Mouse (Mus musculus): ENCODE results near the gene Olfr979. TPM values are rescaled to one million over a fixed set of nuclear protein-coding genes. Genes with fewer than 3 reads are reported as not detected.

The Olfr979 gene
- total RNA-seq (2012; rRNA removed) (not detected in 2 replicates), polyA plus RNA-seq (2012; ENCODE audit: insufficient read depth in 1 of 2, insufficient read length in 2 of 2, low read depth in 1 of 2, low replicate concordance in 2 of 2, missing spikeins in 1 of 2) (not detected)

DNA sequence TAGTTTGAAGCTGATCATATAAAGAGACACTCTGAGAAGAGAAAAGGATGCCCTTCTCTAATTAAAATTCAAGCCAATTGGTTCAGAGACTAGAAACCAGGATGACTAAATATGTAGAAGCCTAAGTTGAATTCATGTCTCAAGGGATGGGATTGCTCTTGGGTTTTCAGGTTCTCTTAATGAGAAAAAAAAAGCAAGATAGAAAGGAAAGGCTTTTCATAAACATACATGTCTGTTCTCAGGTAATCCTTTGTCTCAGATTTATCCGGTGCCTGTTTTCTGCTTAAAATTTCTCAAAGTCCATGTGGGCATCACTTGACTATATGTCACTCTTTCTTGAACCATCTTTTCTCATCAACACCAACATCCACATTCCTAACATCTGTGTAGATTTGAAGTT lies at the start of gene Olfr979:
Gene Olfr979 (minus strand): TSS at position 101 of the 400 bp plus-strand sequence.
- Histone ChIP-seq H3K9me3 (replicated peaks; ENCODE audit: insufficient read depth, low read length) (no peaks in the 10 kb centered on the region), H3K27me3 (ENCODE audit: control insufficient read depth in 1 of 2, insufficient read depth in 2 of 2, low read length in 2 of 2) (no peaks in the 10 kb centered on the region), H3K4me1 (ENCODE audit: control insufficient read depth in 1 of 2, insufficient read depth in 2 of 2, low read length in 2 of 2) (no peaks in the 10 kb centered on the region), H3K9ac (ENCODE audit: control insufficient read depth, low read depth, low read length, poor library complexity, severe bottlenecking) (no peak within 1 kb of the TSS), H3K27ac (ENCODE audit: control insufficient read depth, low read depth, low read length) (no peak within 1 kb of the TSS), H3K4me3 (ENCODE audit: control insufficient read depth in 1 of 2, insufficient read depth in 1 of 2, low read depth in 2 of 2, low read length in 2 of 2) (no peak within 1 kb of the TSS), H3K79me2 (ENCODE audit: control insufficient read depth, insufficient read depth, low read length, poor library complexity) (no peaks in the 10 kb centered on the region), H3K36me3 (ENCODE audit: control insufficient read depth in 1 of 2, insufficient read depth in 2 of 2, low read length in 2 of 2) (no peaks in the 10 kb centered on the region)
- TF ChIP-seq CHD1 (IDR thresholded peaks at IDR 0.05; ENCODE audit: low read depth, low read length) (no peak), POLR2A (IDR thresholded peaks at IDR 0.05; ENCODE audit: control insufficient read depth in 1 of 2, insufficient read depth in 1 of 2, low read depth in 1 of 2, low read length in 2 of 2, poor library complexity in 1 of 2) (no peak), ELF1 (IDR thresholded peaks at IDR 0.05; ENCODE audit: low read depth, low read length) (no peak), MEF2A (IDR thresholded peaks at IDR 0.05; ENCODE audit: extremely low read depth, insufficient replicate concordance, low read depth, low read length, poor library complexity, severe bottlenecking) (no peak), RCOR1 (IDR thresholded peaks at IDR 0.05; ENCODE audit: low read depth, low read length) (no peak), ZKSCAN1 (IDR thresholded peaks at IDR 0.05; ENCODE audit: low read depth, low read length) (no peak), TBP (IDR thresholded peaks at IDR 0.05; ENCODE audit: low read depth, low read length) (no peak), ZC3H11A (IDR thresholded peaks at IDR 0.05; ENCODE audit: low read depth, low read length) (no peak), MYB (IDR thresholded peaks at IDR 0.05; ENCODE audit: low read depth, low read length) (no peak), TCF12 (IDR thresholded peaks at IDR 0.05; ENCODE audit: low read depth, low read length) (no peak), JUND (IDR thresholded peaks at IDR 0.05; ENCODE audit: low read depth, low read length) (no peak), SIN3A (IDR thresholded peaks at IDR 0.05; ENCODE audit: low read length) (no peak), USF2 (IDR thresholded peaks at IDR 0.05; ENCODE audit: borderline replicate concordance in 1 of 2, insufficient read depth in 1 of 2, low read depth in 1 of 2, low read length in 2 of 2) (no peak), HCFC1 (IDR thresholded peaks at IDR 0.05; ENCODE audit: low read depth, low read length) (no peak), MAX (IDR thresholded peaks at IDR 0.05; ENCODE audit: low read length) (no peak), ZNF384 (IDR thresholded peaks at IDR 0.05; ENCODE audit: low read depth, low read length) (no peak), ZMIZ1 (IDR thresholded peaks at IDR 0.05; ENCODE audit: low read depth, low read length) (no peak), BHLHE40 (IDR thresholded peaks at IDR 0.05; ENCODE audit: borderline replicate concordance, low read depth, low read length) (no peak)
- DNase-seq (ENCODE audit: low read depth, low spot score) = no peak

DNA sequence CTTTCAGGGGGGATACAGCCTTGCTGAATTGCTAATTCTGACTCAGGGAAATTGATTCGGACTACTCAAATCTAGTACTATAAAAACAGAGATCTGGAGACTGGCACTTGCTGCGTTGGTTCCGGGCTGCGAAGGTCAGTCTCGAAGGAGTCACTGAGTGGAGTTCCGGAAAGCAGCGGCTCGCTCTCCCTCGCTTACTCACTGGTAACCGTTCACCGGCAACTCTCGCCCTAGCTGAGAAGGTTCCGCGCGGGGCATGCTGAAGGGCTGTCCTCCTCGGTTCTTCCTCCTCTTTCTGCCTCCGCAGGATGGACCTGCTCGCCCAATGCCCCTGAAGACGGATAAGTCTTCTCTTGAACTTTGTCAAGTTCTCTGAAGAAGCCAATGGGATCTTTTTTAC lies 46.9 kb upstream of the Olfr979 start:
- DNase-seq (ENCODE audit: low read depth, low spot score) = no peak
- Histone ChIP-seq H3K79me2 (ENCODE audit: control insufficient read depth, insufficient read depth, low read length, poor library complexity) (no peaks in the 10 kb centered on the region), H3K9ac (ENCODE audit: control insufficient read depth, low read depth, low read length, poor library complexity, severe bottlenecking) (no peak overlapping the region), H3K4me1 (ENCODE audit: control insufficient read depth in 1 of 2, insufficient read depth in 2 of 2, low read length in 2 of 2) (no peaks in the 10 kb centered on the region), H3K27me3 (ENCODE audit: control insufficient read depth in 1 of 2, insufficient read depth in 2 of 2, low read length in 2 of 2) (no peaks in the 10 kb centered on the region), H3K4me3 (ENCODE audit: control insufficient read depth in 1 of 2, insufficient read depth in 1 of 2, low read depth in 2 of 2, low read length in 2 of 2) (no peak overlapping the region), H3K9me3 (replicated peaks; ENCODE audit: insufficient read depth, low read length) (no peaks in the 10 kb centered on the region), H3K36me3 (ENCODE audit: control insufficient read depth in 1 of 2, insufficient read depth in 2 of 2, low read length in 2 of 2) (no peaks in the 10 kb centered on the region), H3K27ac (ENCODE audit: control insufficient read depth, low read depth, low read length) (no peak overlapping the region)
- TF ChIP-seq ELF1 (IDR thresholded peaks at IDR 0.05; ENCODE audit: low read depth, low read length) = no peak
- no peak for TF ChIP-seq GABPA (IDR thresholded peaks at IDR 0.05; ENCODE audit: low read depth, low read length)
- TF ChIP-seq ZKSCAN1 (IDR thresholded peaks at IDR 0.05; ENCODE audit: low read depth, low read length) = no peak
- no peak for TF ChIP-seq ZMIZ1 (IDR thresholded peaks at IDR 0.05; ENCODE audit: low read depth, low read length)
- TF ChIP-seq POLR2A (IDR thresholded peaks at IDR 0.05; ENCODE audit: control insufficient read depth in 1 of 2, insufficient read depth in 1 of 2, low read depth in 1 of 2, low read length in 2 of 2, poor library complexity in 1 of 2) = no peak
- TF ChIP-seq UBTF (IDR thresholded peaks at IDR 0.05; ENCODE audit: borderline replicate concordance, insufficient read depth, low read depth, low read length) = no peak

All from MEL (cell line).